Mouse (Mus musculus): ENCODE measurements around the gene Spag17.

- TF ChIP-seq CTCF (IDR thresholded peaks at IDR 0.05; ENCODE audit: control insufficient read depth, insufficient read depth, insufficient read length), result no peak
- TF ChIP-seq FOSL1 (IDR thresholded peaks at IDR 0.05; ENCODE audit: insufficient read depth, low read length, poor library complexity, severe bottlenecking), result no peak
Observed at GRCm38 (mm10) chr3:99964345-99964744, 79.1 kb downstream of the Spag17 start.

Data from C2C12 (cell line).